Mouse (Mus musculus) cerebellum, adult 2 months (tissue): Measurements from ENCODE around the gene Rnf146. TPM values are rescaled to one million over a fixed set of nuclear protein-coding genes. Genes with fewer than 3 reads are reported as not detected.

ENCODE experiments used
- DNase-seq, 2 experiments: peaks; one replicate each; pipeline ENCODE4 v3.0.0; 2021
- H3K27ac ChIP-seq: fragments of 200-500 bp; 2 replicates; pipeline ENCODE4 v1.5.1; 2012; ENCODE audit warnings: low read length, control low read depth, inconsistent platforms; ENCODE audit not compliant: insufficient read depth
- H3K27me3 ChIP-seq: fragments of 200-500 bp; 2 replicates; pipeline ENCODE4 v1.6.1; 2012; ENCODE audit warnings: inconsistent platforms, mild to moderate bottlenecking, low read length, moderate library complexity; ENCODE audit not compliant: control insufficient read depth, insufficient read depth
- H3K4me1 ChIP-seq: fragments of 200-500 bp; 2 replicates; pipeline ENCODE4 v1.6.1; 2011; ENCODE audit warnings: low read length; ENCODE audit not compliant: control insufficient read depth, insufficient read depth
- H3K4me3 ChIP-seq: fragments of 200-500 bp; replicated peaks from 2 replicates; pipeline ENCODE3; 2011; ENCODE audit warnings: mild to moderate bottlenecking, low read depth, low read length, control low read depth; ENCODE audit not compliant: insufficient read depth
- CTCF ChIP-seq: fragments of 200-500 bp; IDR thresholded peaks from 2 replicates; pipeline ENCODE4 v1.5.1; 2011; ENCODE audit warnings: low read depth, mild to moderate bottlenecking, control low read depth, low read length, moderate library complexity, borderline replicate concordance; ENCODE audit not compliant: insufficient read depth
- POLR2A ChIP-seq: fragments of 200-500 bp; IDR thresholded peaks from 2 replicates; pipeline ENCODE4 v1.6.1; 2011; ENCODE audit warnings: low read length, control low read depth, borderline replicate concordance; ENCODE audit not compliant: insufficient read depth
- WGBS: fragments of 180-500 bp; shearing (Covaris S2); methylation state at CpG from one replicate; pipeline ENCODE4 v1.1.7; 2018; 5-methylcytosine and 5-hydroxymethylcytosine counted together
- polyA plus RNA-seq: library from polyadenylated mRNA; depleted of rRNA; stranded (reverse); fragments of >200 nt; gene quantifications from 2 replicates; pipeline ENCODE4 v1.2.3, GENCODE M21; 2012; rRNA removed

The Rnf146 gene
- polyA plus RNA-seq, 1 experiment: 108 TPM

GRCm38 (mm10) chr10:29313905-29314304 is 48.3 kb downstream of the Rnf146 start:
- peak overlapping the region; percentile 68 for H3K4me3 ChIP-seq
- H3K4me1 ChIP-seq: no peaks in the 10 kb centered on the region
- WGBS: 18% methylated on average over 5 of the region's 5 CpGs
- TF ChIP-seq CTCF: no peak
- no peak for TF ChIP-seq POLR2A
- no peak overlapping the region for H3K27ac ChIP-seq
- H3K27me3 ChIP-seq: no peaks in the 10 kb centered on the region
- no peak for DNase-seq

- H3K4me3 ChIP-seq: peak within 1 kb of the TSS; percentile 87
- WGBS: under 1% methylated on average over 47 of the region's 49 CpGs
- TF ChIP-seq POLR2A: peak; percentile 84; the same call in 1 of the 2 replicates
- peak; percentile 83 for TF ChIP-seq CTCF
- H3K4me1 ChIP-seq: no peaks in the 10 kb centered on the region
- no peaks in the 10 kb centered on the region for H3K27me3 ChIP-seq
- peak within 1 kb of the TSS; percentile 95 for H3K27ac ChIP-seq
- DNase-seq: peak; percentile 88 to 89
Measured at GRCm38 (mm10) chr10:29313064-29313638, 49.1 kb downstream of the Rnf146 start, which contains the start of gene Echdc1. Gene Echdc1, plus strand, starts transcription at chr10:29313166.

GRCm38 (mm10) chr10:29311480-29312219 is 50.6 kb downstream of the Rnf146 start:
- 61% methylated on average over 4 of the region's 4 CpGs for WGBS
- TF ChIP-seq POLR2A (no peak), CTCF (no peak)
- no peaks in the 10 kb centered on the region for H3K4me1 ChIP-seq

GRCm38 (mm10) chr10:29302230-29302629 is 60.0 kb downstream of the Rnf146 start:
- H3K4me3 ChIP-seq: no peak overlapping the region
- H3K27ac ChIP-seq: no peak overlapping the region
- H3K4me1 ChIP-seq: no peaks in the 10 kb centered on the region
- TF ChIP-seq POLR2A (no peak), CTCF (no peak)
- DNase-seq: no peak
- H3K27me3 ChIP-seq: no peaks in the 10 kb centered on the region
- WGBS: 96% methylated on average over 4 of the region's 4 CpGs

More at GRCm38 (mm10) chr10:29311480-29312219, 50.6 kb downstream of the Rnf146 start:
- H3K4me3 ChIP-seq: no peak overlapping the region
- no peak for DNase-seq
- no peak overlapping the region for H3K27ac ChIP-seq
- H3K27me3 ChIP-seq: no peaks in the 10 kb centered on the region

Other genes with a start within 250 kb of the Rnf146 start
- gene Soga3, start 218.6 kb downstream of the Rnf146 start, polyA plus RNA-seq: 37.3 and 40.1 TPM in 2 replicates
- gene Gm49353, start 163.5 kb downstream of the Rnf146 start, polyA plus RNA-seq: 6.9 and 7.5 TPM in 2 replicates
- 37.2 and 39.0 TPM in 2 replicates for gene 9330159F19Rik, start 150.8 kb downstream of the Rnf146 start, polyA plus RNA-seq
- gene Echdc1, start 49.3 kb downstream of the Rnf146 start, polyA plus RNA-seq: 34.0 and 35.7 TPM in 2 replicates
- 2.3 and 2.7 TPM in 2 replicates for gene Rspo3, start 173.4 kb upstream of the Rnf146 start, polyA plus RNA-seq